Mouse (Mus musculus) limb, embryonic 10.5 days (tissue): Measurements from ENCODE around the gene Mon2. TPM values are rescaled to one million over a fixed set of nuclear protein-coding genes. Genes with fewer than 3 reads are reported as not detected.
"Not testable (repeated sequence)": the region's sequence is repeated elsewhere in the genome, so short reads cannot be mapped to it uniquely, and the experiment has no call there.

Experiments
- DNase-seq: peaks from one replicate; pipeline ENCODE4 v3.0.0-alpha.2; 2017; ENCODE audit warnings: low spot score
- H3K27ac ChIP-seq: fragments of 300-500 bp; sonication (generic); 2 replicates; pipeline ENCODE4 v1.5.1; 2016; ENCODE audit warnings: mild to moderate bottlenecking
- H3K27me3 ChIP-seq: fragments of 300-500 bp; sonication (generic); 2 replicates; pipeline ENCODE4 v1.6.1; 2016; ENCODE audit warnings: low read depth, mild to moderate bottlenecking; ENCODE audit not compliant: poor library complexity, severe bottlenecking
- H3K36me3 ChIP-seq: fragments of 300-500 bp; sonication (generic); 2 replicates; pipeline ENCODE4 v1.6.1; 2016; ENCODE audit warnings: mild to moderate bottlenecking, moderate library complexity
- H3K4me1 ChIP-seq: fragments of 300-500 bp; sonication (generic); 2 replicates; pipeline ENCODE4 v1.6.1; 2016
- H3K4me3 ChIP-seq: fragments of 300-500 bp; sonication (generic); 2 replicates; pipeline ENCODE4 v1.5.1; 2016; ENCODE audit warnings: mild to moderate bottlenecking, moderate library complexity
- H3K9me3 ChIP-seq: fragments of 300-500 bp; sonication (generic); replicated peaks from 2 replicates; pipeline ENCODE4 v1.6.1; 2016; ENCODE audit warnings: mild to moderate bottlenecking
- WGBS: fragments of 180-500 bp; shearing (Covaris S2); methylation state at CpG from one replicate; pipeline ENCODE4 v1.1.7; 2016; 5-methylcytosine and 5-hydroxymethylcytosine counted together
- polyA plus RNA-seq: library from polyadenylated mRNA; unstranded; fragments of >200 nt; fragmentation: Nextera tagmentation; extraction: Ambion mirVana; gene quantifications from 2 replicates; pipeline ENCODE4 v1.2.1, GENCODE M21; 2016

Mon2 gene
- polyA plus RNA-seq, 1 experiment from 2014 or later, result 21.9 TPM

DNA sequence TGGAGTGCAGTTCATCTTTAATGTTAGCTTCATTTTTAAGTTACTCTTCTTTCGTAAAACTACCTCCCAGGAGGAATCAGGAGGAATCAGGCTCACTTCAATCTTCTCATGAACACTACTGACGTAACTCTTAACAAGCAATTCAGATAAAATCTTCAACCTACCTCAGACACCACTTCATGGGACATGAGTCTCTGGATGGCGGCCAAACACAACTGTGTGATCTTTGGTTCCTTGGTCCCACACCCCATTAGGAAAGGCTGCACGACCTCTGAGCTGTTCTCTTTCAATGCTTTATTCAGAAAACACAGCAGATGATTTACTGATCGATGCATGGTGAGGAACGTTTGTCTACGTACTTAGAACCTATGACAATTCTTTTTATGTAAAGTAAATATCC is 24.3 kb downstream of the Mon2 start:
- H3K9me3 ChIP-seq, result no peaks in the 10 kb centered on the region
- no peak overlapping the region for H3K27ac ChIP-seq
- no peaks in the 10 kb centered on the region for H3K4me1 ChIP-seq
- 93% methylated on average over 7 of the region's 7 CpGs for WGBS
- DNase-seq, result no peak
- H3K4me3 ChIP-seq, result no peak overlapping the region
- no peaks in the 10 kb centered on the region for H3K27me3 ChIP-seq
- peaks cover 32% of the 10 kb centered on the region for H3K36me3 ChIP-seq

DNA sequence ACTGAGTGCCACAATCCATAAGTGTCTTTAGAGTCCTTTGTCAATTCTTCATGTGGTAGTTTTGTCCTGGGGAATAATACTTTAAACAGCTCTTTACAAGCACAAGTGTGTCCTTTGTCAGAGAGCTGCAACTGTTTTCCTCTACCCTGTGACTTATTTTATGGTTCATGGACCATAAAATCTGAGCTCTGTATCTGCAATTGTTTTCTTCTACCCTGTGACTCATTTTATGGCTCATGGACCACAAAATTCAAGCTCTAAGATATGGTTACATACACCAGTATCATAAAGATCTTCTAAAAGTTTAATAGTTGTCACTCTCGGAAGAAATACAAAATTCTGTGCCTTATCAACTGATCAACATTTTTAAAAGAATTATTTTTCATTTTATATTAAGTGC is 27.6 kb downstream of the Mon2 start:
- Histone ChIP-seq H3K9me3 (no peaks in the 10 kb centered on the region), H3K4me3 (no peak overlapping the region), H3K36me3 (peaks cover 50% of the 10 kb centered on the region), H3K27me3 (no peaks in the 10 kb centered on the region), H3K27ac (no peak overlapping the region), H3K4me1 (no peaks in the 10 kb centered on the region)
- WGBS, result 95% methylated on average over 1 of the region's 1 CpGs
- no peak for DNase-seq

DNA sequence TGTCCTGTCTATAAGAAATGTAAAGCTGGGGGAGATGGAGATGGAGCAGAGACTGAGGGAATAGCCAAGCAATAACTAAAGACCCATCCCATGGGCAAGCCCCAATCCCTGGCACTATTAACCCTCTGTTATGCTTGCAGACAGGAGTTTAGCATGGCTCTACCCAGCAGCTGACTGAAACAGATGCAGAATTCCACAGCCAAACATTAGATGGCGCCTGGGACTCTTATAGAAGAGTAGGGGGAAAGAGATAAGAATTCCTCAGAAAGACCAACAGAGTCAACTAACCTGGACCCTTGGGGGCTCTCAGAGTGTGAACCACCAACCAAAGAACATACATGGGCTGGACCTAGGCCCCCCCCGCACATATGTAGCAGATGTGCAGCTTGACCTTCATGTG is 36.4 kb downstream of the Mon2 start:
- H3K9me3 ChIP-seq, result no peaks in the 10 kb centered on the region
- H3K27ac ChIP-seq, result no peak overlapping the region
- H3K27me3 ChIP-seq, result no peaks in the 10 kb centered on the region
- no peak overlapping the region for H3K4me3 ChIP-seq
- no peaks in the 10 kb centered on the region for H3K4me1 ChIP-seq
- no peak for DNase-seq
- 57% methylated on average over 2 of the region's 2 CpGs for WGBS
- H3K36me3 ChIP-seq, result peaks cover 72% of the 10 kb centered on the region

DNA sequence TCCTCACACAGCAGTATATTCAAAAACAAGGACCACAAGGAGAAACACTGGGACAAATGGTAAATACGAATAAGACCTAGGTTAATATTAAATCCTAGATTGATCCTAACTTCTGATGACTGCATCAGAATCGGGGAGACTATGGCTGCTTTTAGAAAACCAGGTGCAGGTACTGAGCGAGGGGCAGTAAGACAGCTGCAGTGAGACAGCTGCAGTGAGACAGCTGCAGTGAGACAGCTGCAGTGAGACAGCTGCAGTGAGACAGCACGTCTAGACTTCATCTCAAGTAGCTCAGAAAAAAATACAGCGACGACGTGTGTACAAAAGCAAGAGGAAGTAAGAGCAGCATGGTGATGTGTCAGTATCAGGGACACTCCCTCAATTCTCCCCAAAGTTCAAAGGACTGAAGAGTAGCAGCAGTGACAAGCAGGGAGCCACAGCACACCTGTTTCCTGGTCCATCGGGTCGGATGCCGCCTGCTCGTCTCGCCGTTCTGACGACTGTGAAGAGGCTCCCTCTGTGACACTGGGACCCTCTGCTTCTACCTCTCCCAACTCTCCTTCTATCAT is 44.1 kb downstream of the Mon2 start:
- no peak overlapping the region for H3K4me3 ChIP-seq
- no peaks in the 10 kb centered on the region for H3K4me1 ChIP-seq
- H3K27me3 ChIP-seq, result no peaks in the 10 kb centered on the region
- peaks cover 90% of the 10 kb centered on the region for H3K36me3 ChIP-seq
- WGBS, result 91% methylated on average over 14 of the region's 14 CpGs
- no peak for DNase-seq
- no peak overlapping the region for H3K27ac ChIP-seq
- H3K9me3 ChIP-seq, result no peaks in the 10 kb centered on the region

DNA sequence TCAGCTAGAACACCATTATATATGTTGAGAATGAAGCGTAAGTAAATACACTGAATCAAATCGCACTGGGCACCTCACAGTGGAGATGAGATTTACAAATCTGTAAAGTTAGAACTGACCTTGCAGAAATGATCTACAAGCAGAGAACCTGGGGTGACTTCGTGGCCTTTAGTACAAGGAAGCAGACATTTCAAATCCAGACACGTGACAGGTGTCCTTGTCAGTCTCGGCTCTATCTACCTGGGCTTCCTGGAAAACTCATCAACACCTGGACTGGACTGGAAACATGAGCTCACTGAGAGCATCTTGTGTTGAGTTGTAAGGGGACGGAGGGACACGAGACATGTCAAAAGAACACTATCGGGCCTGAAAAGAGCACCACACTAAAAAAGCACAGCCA is 44.9 kb downstream of the Mon2 start:
- Histone ChIP-seq H3K27ac (no peak overlapping the region), H3K4me1 (no peaks in the 10 kb centered on the region), H3K9me3 (no peaks in the 10 kb centered on the region), H3K36me3 (peaks cover 90% of the 10 kb centered on the region), H3K4me3 (no peak overlapping the region), H3K27me3 (no peaks in the 10 kb centered on the region)
- no peak for DNase-seq
- WGBS, result 93% methylated on average over 8 of the region's 8 CpGs

DNA sequence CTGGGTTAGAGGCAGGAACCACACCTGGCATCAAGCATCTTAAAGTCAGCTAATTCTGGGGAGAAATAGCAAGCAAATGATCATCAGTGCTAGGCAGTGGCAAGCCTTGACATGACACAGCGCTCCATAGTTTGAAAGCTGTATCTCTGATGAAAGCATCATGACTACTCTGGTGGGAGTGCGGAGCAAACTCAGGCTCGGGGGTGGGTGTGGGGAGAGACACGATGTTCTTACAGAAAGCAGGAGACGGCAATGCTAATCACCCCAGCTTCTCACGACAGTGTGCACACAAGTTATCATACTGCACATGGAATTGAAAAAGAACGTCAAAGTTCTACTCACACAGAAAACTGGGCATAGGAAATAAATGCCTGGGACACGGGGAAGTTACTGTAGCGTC is 45.7 kb downstream of the Mon2 start:
- Histone ChIP-seq H3K36me3 (peaks cover 90% of the 10 kb centered on the region), H3K27me3 (no peaks in the 10 kb centered on the region), H3K4me3 (no peak overlapping the region), H3K27ac (no peak overlapping the region), H3K4me1 (no peaks in the 10 kb centered on the region), H3K9me3 (no peaks in the 10 kb centered on the region)
- DNase-seq, result no peak
- WGBS, result 94% methylated on average over 9 of the region's 9 CpGs

DNA sequence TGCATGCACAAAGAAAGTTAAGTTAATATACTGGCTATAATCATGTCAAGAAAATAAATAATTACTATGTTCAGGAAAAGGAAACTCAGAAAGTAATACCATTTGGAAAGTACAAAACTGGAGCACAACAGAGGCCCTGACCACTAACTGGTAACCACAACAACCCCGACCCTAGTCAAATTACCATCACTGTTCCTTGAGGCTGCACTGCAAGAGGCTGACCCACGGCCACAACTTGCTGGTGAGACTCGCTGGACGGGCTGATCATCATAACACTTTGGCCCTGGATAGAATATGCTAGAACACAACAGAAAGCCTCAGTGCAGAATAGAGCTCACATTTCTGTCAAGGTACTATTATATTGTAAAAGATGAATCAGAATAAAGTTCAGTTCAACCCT is 47.4 kb downstream of the Mon2 start:
- H3K27ac ChIP-seq, result no peak overlapping the region
- no peak for DNase-seq
- H3K36me3 ChIP-seq, result peaks cover 88% of the 10 kb centered on the region
- no peaks in the 10 kb centered on the region for H3K4me1 ChIP-seq
- no peak overlapping the region for H3K4me3 ChIP-seq
- H3K27me3 ChIP-seq, result no peaks in the 10 kb centered on the region
- H3K9me3 ChIP-seq, result no peaks in the 10 kb centered on the region
- WGBS, result 92% methylated on average over 4 of the region's 4 CpGs

DNA sequence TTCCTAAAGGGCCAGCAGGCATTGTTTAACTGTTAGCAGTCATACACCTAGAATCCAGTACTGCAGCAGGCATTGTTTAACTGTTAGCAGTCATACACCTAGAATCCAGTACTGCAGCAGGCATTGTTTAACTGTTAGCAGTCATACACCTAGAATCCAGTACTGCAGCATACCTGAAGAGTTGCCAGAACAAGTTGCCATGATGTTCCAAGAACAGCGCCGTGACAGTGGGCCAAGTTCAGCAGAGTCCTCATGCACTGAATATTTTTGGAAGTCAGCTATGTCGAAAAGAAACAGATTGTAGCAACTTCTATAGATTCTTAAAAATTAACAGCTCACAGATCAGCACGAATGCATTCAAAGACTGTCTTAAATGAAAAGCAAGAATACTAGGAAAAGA is 49.6 kb downstream of the Mon2 start:
- not testable (repeated sequence) for DNase-seq, H3K4me3 ChIP-seq, H3K27ac ChIP-seq, H3K27me3 ChIP-seq, H3K9me3 ChIP-seq, H3K4me1 ChIP-seq
- H3K36me3 ChIP-seq, result peaks cover 89% of the 10 kb centered on the region
- 96% methylated on average over 4 of the region's 4 CpGs for WGBS

DNA sequence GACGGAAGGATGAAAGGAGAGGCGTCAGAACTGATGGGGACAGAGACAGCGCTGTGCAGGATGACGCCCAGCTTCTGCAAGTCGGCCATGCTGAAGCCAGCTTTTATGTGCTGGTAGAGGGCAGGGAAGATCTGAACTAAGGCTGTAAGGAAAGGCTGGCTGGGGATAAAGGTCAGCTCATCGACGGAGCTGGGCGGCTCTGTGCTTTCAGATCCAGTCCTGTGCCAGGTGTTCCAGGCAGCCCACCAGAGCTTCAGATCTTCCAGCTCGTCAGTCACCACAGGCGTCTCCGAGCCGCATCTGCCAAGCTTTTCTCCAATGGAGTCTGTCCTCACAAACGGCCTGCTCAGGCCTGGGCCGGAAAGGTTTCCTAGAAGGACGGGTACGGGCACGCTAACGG is 62.9 kb downstream of the Mon2 start:
- Histone ChIP-seq H3K36me3 (peaks cover 85% of the 10 kb centered on the region), H3K27me3 (no peaks in the 10 kb centered on the region), H3K4me3 (no peak overlapping the region), H3K27ac (no peak overlapping the region), H3K9me3 (no peaks in the 10 kb centered on the region), H3K4me1 (0 out of 2 replicates have a peak, but pooled peaks cover 4% of the 10 kb centered on the region)
- peak; percentile 58 for DNase-seq
- 25% methylated on average over 18 of the region's 18 CpGs for WGBS

DNA sequence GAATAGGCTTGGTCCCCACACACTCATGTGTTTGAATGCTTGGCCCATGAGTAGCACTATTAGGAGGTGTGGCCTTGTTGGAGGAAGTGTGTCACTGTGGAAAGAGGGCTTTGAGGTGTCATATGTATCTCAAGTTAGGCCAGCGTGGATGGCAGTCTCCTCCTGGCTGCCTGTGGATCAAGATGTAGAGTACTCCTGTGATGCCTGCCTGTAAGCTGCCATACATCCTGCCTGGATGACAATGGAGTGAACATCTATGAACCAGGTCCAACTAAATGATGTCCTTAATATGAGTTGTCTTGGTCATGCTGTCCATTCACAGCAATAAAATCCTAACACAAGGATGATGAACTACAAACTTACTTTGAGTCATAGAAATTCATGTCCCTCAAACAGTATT is 64.9 kb downstream of the Mon2 start:
- Histone ChIP-seq H3K9me3 (no peaks in the 10 kb centered on the region), H3K27ac (no peak overlapping the region), H3K27me3 (no peaks in the 10 kb centered on the region), H3K36me3 (peaks cover 85% of the 10 kb centered on the region), H3K4me3 (no peak overlapping the region), H3K4me1 (0 out of 2 replicates have a peak, but pooled peaks cover 4% of the 10 kb centered on the region)
- WGBS, result 87% methylated on average over 1 of the region's 1 CpGs
- DNase-seq, result no peak

DNA sequence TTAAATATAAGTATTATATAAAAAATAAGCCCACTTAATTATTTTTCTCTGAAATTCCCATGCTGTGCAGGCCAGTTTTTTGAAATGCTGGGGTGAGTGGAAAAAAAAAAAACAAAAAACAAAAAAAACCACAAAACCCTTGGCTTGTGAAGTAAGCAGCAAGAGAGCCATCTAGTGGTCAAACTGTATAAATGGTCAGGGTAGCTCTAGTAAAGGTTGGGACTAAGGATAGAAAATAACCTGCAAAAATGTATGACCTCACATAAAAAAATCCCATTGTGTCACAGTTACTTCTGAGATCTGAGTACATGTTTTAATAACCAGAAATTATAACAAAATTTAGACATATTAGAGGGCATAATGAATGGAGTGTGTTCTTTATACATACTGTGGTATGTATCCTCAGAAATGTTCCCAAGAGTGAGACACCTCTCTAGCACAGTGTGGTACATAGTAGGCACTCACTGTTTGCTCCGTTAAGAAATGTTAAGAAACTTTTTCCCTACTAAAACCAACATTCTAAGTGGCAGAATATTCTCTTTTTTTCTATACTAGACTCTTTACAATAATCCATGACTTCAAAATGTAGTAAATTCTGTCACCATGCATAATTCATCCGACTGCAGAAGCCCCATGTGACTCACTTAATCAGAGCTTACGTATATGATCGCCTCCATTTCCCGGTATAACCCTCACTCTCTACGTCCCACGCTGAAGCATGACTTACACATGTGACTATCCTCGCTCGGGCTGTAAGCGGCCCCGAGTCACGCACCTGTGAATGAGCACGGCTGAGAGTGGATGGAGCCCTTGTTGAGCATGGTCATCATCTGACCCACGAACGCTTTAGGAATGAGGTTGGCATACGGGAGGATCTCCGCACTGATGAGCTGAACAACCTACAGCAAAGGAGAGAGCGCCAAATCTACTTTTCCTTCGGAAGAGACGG is 70.8 kb downstream of the Mon2 start:
- 95% methylated on average over 20 of the region's 20 CpGs for WGBS
- H3K9me3 ChIP-seq, result no peaks in the 10 kb centered on the region
- no peaks in the 10 kb centered on the region for H3K27me3 ChIP-seq
- no peak overlapping the region for H3K4me3 ChIP-seq
- H3K36me3 ChIP-seq, result peaks cover 70% of the 10 kb centered on the region
- DNase-seq, result no peak
- H3K4me1 ChIP-seq, result peaks cover 6% of the 10 kb centered on the region; the same call in 1 of the 2 replicates
- peak overlapping the region; percentile 26; the same call in 1 of the 2 replicates for H3K27ac ChIP-seq

DNA sequence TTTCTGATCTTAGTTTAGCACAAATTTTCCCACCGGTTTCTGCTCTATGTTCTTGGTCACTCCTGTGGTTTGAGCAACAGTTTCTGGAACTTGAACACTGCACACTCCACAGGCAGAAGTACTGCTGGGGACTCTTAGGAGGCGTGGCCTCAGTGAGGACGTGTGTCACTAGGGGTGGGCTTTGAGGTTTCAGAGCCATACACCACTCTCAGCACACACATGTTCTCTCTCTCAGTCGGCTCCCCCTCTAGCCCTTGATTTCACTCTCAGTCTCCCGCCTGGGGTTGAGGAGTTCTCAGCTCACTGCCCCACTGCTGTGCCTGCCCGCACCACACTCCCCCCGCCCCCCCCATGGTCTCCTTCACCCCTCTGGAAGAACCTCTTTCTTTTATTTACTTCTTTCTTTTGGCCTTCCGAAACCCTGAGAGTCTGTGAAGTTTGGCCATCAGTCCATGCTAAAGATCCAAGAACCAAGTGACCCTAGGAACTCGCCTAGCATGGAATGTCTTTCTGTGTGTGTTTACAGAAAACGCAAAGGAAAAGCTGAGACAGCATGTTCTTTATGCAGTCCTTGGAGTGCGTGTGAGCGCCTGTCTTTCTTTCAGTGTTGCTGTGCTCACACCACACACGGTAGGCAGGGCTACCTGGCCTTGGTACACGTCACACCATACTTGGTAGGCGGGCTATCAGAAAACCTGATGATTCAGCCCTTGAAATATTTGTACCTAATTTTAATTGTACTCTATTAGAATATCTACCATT is 71.6 kb downstream of the Mon2 start:
- Histone ChIP-seq H3K9me3 (no peaks in the 10 kb centered on the region), H3K4me3 (no peak overlapping the region), H3K4me1 (peaks cover 6% of the 10 kb centered on the region; the same call in 1 of the 2 replicates), H3K36me3 (peaks cover 71% of the 10 kb centered on the region), H3K27me3 (no peaks in the 10 kb centered on the region), H3K27ac (peak overlapping the region; percentile 26)
- 89% methylated on average over 15 of the region's 15 CpGs for WGBS
- DNase-seq, result no peak

DNA sequence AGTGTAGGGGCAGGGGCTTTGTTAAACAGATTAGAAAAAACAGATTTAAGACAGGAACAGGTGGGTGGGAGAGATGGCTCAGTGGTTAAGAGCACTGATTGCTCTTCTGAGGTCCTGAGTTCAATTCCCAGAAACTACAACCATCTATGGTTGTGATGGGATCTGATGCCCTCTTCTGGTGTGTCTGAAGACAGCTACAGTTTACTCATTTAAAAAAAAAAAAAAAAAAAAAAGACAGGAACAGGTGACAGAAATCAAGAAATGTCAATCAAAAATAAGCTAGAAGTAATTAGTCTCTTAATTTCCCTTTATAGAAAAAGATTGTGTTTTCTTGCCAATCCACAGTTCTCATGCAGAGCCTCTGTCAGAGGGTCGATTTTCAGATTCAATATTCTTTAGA is 74.3 kb downstream of the Mon2 start:
- Histone ChIP-seq H3K4me3 (no peak overlapping the region), H3K9me3 (no peaks in the 10 kb centered on the region), H3K27ac (no peak overlapping the region), H3K4me1 (peaks cover 6% of the 10 kb centered on the region; the same call in 1 of the 2 replicates), H3K36me3 (peaks cover 74% of the 10 kb centered on the region), H3K27me3 (no peaks in the 10 kb centered on the region)
- no peak for DNase-seq
- 84% methylated on average over 1 of the region's 1 CpGs for WGBS
